Mouse (Mus musculus) ES-E14 (cell line): ENCODE measurements around the gene Aqp9.

Experiments
- HCFC1 ChIP-seq: IDR thresholded peaks from 2 replicates; pipeline ENCODE4 v1.6.1; 2012; ENCODE audit warnings: low read length, inconsistent platforms, borderline replicate concordance; ENCODE audit not compliant: insufficient read depth
- ZC3H11A ChIP-seq: IDR thresholded peaks from 2 replicates; pipeline ENCODE4 v1.6.1; 2012; ENCODE audit warnings: low read depth, mild to moderate bottlenecking, inconsistent platforms, low read length, borderline replicate concordance
- ZNF384 ChIP-seq: IDR thresholded peaks from 2 replicates; pipeline ENCODE4 v1.6.1; 2012; ENCODE audit warnings: low read depth, low read length, inconsistent platforms

- TF ChIP-seq HCFC1 (no peak), ZNF384 (no peak), ZC3H11A (no peak)
These were observed 104.9 kb downstream of the Aqp9 start for GRCm38 (mm10) chr9:71063551-71063950.
